Mouse (Mus musculus) left cerebral cortex, postnatal 25 days (tissue): Measurements from ENCODE around the gene Cep112. TPM values are rescaled to one million over a fixed set of nuclear protein-coding genes. Genes with fewer than 3 reads are reported as not detected.

Source experiments
- DNase-seq, 2 experiments: peaks; one replicate each; pipeline ENCODE4 v3.0.0; 2022; ENCODE audit warnings: low spot score in 2 of 2, mixed read lengths in 1 of 2
- intact Hi-C: fragments of 180-260 bp; cut with DNase I; formaldehyde crosslinking; loops from one replicate; pipeline ENCODE4 v1.15.1; 2025
- total RNA-seq, 2 experiments: library from RNA; stranded (reverse); gene quantifications; 2 replicates each; pipeline ENCODE4 v1.2.3; 2021

The Cep112 gene
- total RNA-seq, 2 experiments from 2014 or later = 5.8 to 9.0 TPM

- no peak for DNase-seq
- intact Hi-C loops = no loop called here
Observed at GRCm38 (mm10) chr11:108892406-108892805, 467.4 kb downstream of the Cep112 start.

- no peak for DNase-seq
- intact Hi-C loops = no loop called here
Observed at GRCm38 (mm10) chr11:108893232-108893790, 468.3 kb downstream of the Cep112 start.

GRCm38 (mm10) chr11:108893855-108894510 lies 469.0 kb downstream of the Cep112 start:
- no peak for DNase-seq
- intact Hi-C loops = no loop called here

GRCm38 (mm10) chr11:108897034-108897433 lies 472.0 kb downstream of the Cep112 start:
- intact Hi-C loops = no loop called here
- DNase-seq = no peak

- peak in 1 of 2 experiments; percentile 33 for DNase-seq
- intact Hi-C loops = no loop called here
Observed at GRCm38 (mm10) chr11:108898063-108898462, 473.1 kb downstream of the Cep112 start.

GRCm38 (mm10) chr11:108898483-108898882 lies 473.5 kb downstream of the Cep112 start:
- no peak for DNase-seq
- intact Hi-C loops = no loop called here

GRCm38 (mm10) chr11:108900718-108901488 lies 475.9 kb downstream of the Cep112 start:
- DNase-seq = peak; percentile 19 to 53
- intact Hi-C loops = no loop called here

DNA sequence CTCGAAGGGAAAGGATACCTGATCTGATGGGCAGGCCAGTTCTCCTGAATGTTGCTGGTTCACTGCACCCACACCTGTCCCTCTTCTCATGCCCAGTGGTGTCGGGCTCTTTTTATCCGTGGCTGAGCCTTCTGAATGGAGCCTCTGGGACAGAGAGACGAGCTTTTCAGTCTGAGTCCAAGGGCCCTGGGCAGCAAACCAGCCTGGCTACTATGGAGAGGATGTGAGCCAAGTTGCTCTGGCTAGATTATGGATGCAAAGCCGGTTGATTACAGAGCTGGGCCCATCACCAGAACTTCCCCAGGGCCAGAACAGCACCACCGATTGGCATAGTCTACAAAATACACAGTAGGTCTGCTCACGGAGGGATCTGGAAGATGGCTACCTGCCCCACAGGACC lies 476.7 kb downstream of the Cep112 start:
- intact Hi-C loops = no loop called here
- DNase-seq = peak in 1 of 2 experiments; percentile 6

DNA sequence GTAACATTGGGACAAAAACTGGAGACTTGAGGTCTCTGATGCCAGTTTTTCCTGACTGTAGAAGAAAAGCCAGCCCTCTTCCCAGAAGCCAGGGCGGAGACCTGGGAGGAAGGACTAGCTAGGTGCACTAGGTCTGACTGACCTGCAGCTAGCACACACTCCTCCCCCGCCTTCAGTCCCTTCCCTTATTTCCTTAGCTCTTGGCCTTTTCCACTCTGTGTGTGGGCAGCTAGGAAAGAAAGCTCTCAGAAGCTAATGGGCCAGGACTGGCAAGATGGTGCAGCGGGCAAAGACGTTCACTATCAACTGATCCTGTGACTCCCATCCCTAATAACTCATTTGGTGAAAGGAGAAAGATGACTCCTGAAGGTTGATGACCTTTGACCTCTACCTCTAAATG lies 477.3 kb downstream of the Cep112 start:
- no peak for DNase-seq
- intact Hi-C loops = no loop called here

DNA sequence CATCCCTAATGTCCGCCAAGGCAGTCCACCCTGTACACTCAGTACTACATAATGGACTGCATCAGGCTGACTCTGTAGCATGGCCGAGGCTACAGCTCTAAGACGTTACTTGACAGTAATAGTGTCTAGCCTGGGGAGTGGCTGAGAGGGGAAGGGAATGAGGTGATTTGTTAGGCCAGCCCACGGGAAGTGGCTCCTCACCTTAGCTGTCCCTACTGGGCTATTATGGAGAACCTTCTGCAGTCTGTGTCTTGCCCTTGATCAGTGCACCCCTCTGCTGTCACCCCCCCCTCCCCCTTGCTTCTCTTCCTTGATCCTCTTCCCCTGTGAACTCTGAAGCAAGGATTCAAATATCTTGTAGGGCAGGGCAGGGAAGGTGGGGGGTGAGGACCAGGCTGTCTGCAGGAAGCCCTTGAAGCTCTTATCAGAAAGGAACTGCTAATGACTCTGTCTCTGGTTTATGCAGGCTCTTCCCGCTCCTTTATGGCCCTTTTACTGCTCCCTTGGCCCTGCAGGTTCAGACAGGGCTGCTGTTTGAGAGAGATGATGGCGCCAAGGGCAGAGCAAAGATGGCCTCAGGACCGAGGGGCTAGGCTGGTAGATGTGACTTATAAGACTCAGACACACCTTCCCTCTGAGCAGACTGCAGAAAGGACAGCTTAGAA lies 481.7 kb downstream of the Cep112 start:
- intact Hi-C loops = no loop called here
- no peak for DNase-seq

- DNase-seq = no peak
- intact Hi-C loops = no loop called here
Observed at GRCm38 (mm10) chr11:108909396-108910195, 484.6 kb downstream of the Cep112 start.

Other genes with a start within 250 kb of the Cep112 start
- under 1 TPM; 0.46 to 0.64 TPM for gene Apoh, start 81.8 kb upstream of the Cep112 start, total RNA-seq
- 100 to 1,000 TPM; 172 TPM for gene Prkca, start 81.3 kb upstream of the Cep112 start, total RNA-seq